Mouse (Mus musculus): ENCODE measurements around the gene Olfr231.

DNA sequence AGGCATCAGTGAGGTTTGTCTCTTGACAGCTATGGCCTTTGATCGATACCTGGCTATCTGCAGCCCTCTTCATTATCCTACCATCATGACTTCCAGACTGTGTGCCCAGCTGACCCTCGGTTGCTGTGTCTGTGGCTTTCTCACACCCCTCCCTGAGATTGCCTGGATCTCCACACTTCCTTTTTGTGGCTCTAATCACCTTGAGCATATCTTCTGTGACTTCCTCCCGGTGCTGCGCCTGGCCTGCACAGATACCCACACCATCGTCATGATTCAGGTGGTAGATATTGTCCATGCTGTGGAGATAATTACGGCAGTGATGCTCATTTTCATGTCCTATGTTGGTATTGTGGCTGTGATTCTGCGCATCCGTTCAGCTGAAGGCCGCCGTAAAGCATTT is 38.1 kb upstream of the Olfr231 start:
- no peak for TF ChIP-seq POLR2A (IDR thresholded peaks at IDR 0.05; ENCODE audit: insufficient read depth, low read length)
- TF ChIP-seq CTCF (IDR thresholded peaks at IDR 0.05; ENCODE audit: low read depth, low read length): no peak
- no peak for TF ChIP-seq EP300 (IDR thresholded peaks at IDR 0.05; ENCODE audit: insufficient read depth, low read depth, low read length)

Measured in ES-Bruce4 (cell line).